Mouse (Mus musculus): ENCODE data around the gene Gtpbp3. TPM values are rescaled to one million over a fixed set of nuclear protein-coding genes. Genes with fewer than 3 reads are reported as not detected.
"Not testable (repeated sequence)": the region's sequence is repeated elsewhere in the genome, so short reads cannot be mapped to it uniquely, and the experiment has no call there.

Gtpbp3 gene
- polyA plus RNA-seq, 1 experiment from 2014 or later, result 4.8 TPM

DNA sequence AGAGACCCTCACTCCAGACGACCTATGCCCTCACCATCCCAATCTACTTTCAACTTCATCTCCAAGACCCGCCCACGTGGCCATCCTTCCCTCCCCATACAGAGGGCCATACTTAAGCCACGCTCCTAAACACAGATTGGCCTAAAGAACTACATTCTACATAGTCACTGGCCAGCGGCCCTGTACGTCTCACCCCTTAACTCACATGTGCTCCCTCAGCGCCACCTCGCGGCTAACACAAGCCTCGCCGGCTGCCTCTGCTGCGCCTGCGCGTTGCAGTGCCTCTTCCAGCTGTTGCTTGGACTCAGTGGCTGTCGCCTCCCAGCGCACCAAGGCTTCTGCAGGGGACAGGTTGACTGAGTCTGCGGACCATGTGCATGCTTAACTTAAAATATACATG lies 33.7 kb downstream of the Gtpbp3 start:
- Histone ChIP-seq H3K4me2 (ENCODE audit: low read depth, low read length) (no peak overlapping the region), H3K4me3 (ENCODE audit: low read depth, low read length) (no peak overlapping the region)

DNA sequence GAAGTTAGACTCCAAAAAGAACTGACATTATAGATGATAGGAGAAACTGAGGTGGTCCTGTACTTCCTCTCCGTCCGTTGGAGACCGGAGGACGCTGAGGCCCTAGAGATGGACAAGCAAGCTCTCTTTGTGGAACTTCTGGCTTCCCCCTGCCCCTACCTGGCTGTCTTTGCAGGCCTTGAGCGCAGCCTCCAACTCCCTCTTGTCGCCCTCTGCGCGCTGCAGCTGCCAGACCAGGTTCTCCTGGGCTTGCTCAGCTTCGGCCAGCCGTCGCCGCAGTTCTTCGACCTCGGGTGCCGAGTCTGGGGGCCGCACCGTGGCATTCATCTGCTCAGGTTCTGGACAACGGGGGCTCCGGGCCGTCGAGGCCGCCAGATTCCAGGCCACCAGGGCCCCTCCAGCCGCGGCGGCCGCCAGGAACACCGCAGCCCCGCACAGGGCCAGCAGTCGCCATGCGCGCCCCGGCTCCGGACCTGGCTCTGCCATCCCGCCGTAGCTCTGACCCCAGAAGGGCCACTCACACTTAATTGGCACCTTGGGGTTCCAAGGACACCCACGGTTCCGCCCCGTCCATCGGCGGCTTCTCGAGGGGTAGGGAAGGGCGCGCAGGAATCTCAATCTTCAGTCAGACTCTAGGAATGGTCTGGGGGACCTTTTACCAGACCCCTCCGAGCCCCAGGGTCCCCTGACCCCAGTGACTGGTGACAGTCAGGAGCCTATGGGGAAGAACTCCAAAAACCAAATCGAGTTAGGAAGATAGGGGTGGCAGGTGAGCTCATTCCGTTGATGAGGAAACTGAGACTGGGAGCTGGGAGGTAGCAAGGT lies 37.5 kb downstream of the Gtpbp3 start, which contains the start of gene Ccdc194:
Gene Ccdc194 (minus strand): TSS at position 486 of the 825 bp plus-strand sequence.
- H3K9ac ChIP-seq (replicated peaks; ENCODE audit: low read length), result peak within 1 kb of the TSS; percentile 0; the same call in 1 of the 2 replicates
- DNase-seq (ENCODE audit: low spot score) (no peak), ATAC-seq (replicated peaks; ENCODE audit: insufficient number of reproducible peaks, low FRiP score, low TSS enrichment, low read depth) (no peak)
- H3K9me3 ChIP-seq (replicated peaks; ENCODE audit: control insufficient read depth, low read length), result no peaks in the 10 kb centered on the region
- no peaks in the 10 kb centered on the region for H3K36me3 ChIP-seq (replicated peaks; ENCODE audit: control insufficient read depth, insufficient read depth, low read depth, low read length)
- WGBS, result 6% methylated on average over 46 of the region's 46 CpGs
- H3K4me3 ChIP-seq (ENCODE audit: low read depth, low read length), result no peak within 1 kb of the TSS
- peaks cover 21% of the 10 kb centered on the region for H3K27me3 ChIP-seq (ENCODE audit: control insufficient read depth, insufficient read depth, low read length)
- H3K27ac ChIP-seq (replicated peaks; ENCODE audit: low read depth, low read length), result no peak within 1 kb of the TSS
- H3K4me2 ChIP-seq (ENCODE audit: low read depth, low read length), result peak within 1 kb of the TSS; percentile 11; the same call in 1 of the 2 replicates
- no peaks in the 10 kb centered on the region for H3K4me1 ChIP-seq (ENCODE audit: control insufficient read depth, insufficient read depth, low read length)

More for the DNA sequence above, 33.7 kb downstream of the Gtpbp3 start:
- Histone ChIP-seq H3K4me1 (ENCODE audit: control insufficient read depth, insufficient read depth, low read length) (no peaks in the 10 kb centered on the region), H3K27me3 (ENCODE audit: control insufficient read depth, insufficient read depth, low read length) (peaks cover 17% of the 10 kb centered on the region), H3K9me3 (replicated peaks; ENCODE audit: control insufficient read depth, low read length) (no peaks in the 10 kb centered on the region), H3K36me3 (replicated peaks; ENCODE audit: control insufficient read depth, insufficient read depth, low read depth, low read length) (no peaks in the 10 kb centered on the region), H3K27ac (replicated peaks; ENCODE audit: low read depth, low read length) (no peak overlapping the region), H3K9ac (replicated peaks; ENCODE audit: low read length) (no peak overlapping the region)
- DNase-seq (ENCODE audit: low spot score), result peak; percentile 94
- 2% methylated on average over 17 of the region's 17 CpGs for WGBS
- ATAC-seq (replicated peaks; ENCODE audit: insufficient number of reproducible peaks, low FRiP score, low TSS enrichment, low read depth), result peak; percentile 71

GRCm38 (mm10) chr8:71526272-71526671 lies 38.4 kb downstream of the Gtpbp3 start:
- Histone ChIP-seq H3K36me3 (replicated peaks; ENCODE audit: control insufficient read depth, insufficient read depth, low read depth, low read length) (no peaks in the 10 kb centered on the region), H3K9me3 (replicated peaks; ENCODE audit: control insufficient read depth, low read length) (no peaks in the 10 kb centered on the region), H3K27me3 (ENCODE audit: control insufficient read depth, insufficient read depth, low read length) (peaks cover 21% of the 10 kb centered on the region), H3K4me1 (ENCODE audit: control insufficient read depth, insufficient read depth, low read length) (no peaks in the 10 kb centered on the region), H3K4me3 (ENCODE audit: low read depth, low read length) (no peak overlapping the region), H3K9ac (replicated peaks; ENCODE audit: low read length) (no peak overlapping the region), H3K27ac (replicated peaks; ENCODE audit: low read depth, low read length) (no peak overlapping the region), H3K4me2 (ENCODE audit: low read depth, low read length) (no peak overlapping the region)
- 6% methylated on average over 6 of the region's 6 CpGs for WGBS
- ATAC-seq (replicated peaks; ENCODE audit: insufficient number of reproducible peaks, low FRiP score, low TSS enrichment, low read depth) (no peak), DNase-seq (ENCODE audit: low spot score) (peak; percentile 35)

- ATAC-seq (replicated peaks; ENCODE audit: insufficient number of reproducible peaks, low FRiP score, low TSS enrichment, low read depth), result no peak
- DNase-seq (ENCODE audit: low spot score), result no peak
- no peak overlapping the region for H3K27ac ChIP-seq (replicated peaks; ENCODE audit: low read depth, low read length)
- 53% methylated on average over 3 of the region's 3 CpGs for WGBS
- H3K9me3 ChIP-seq (replicated peaks; ENCODE audit: control insufficient read depth, low read length), result no peaks in the 10 kb centered on the region
- H3K27me3 ChIP-seq (ENCODE audit: control insufficient read depth, insufficient read depth, low read length), result peaks cover 21% of the 10 kb centered on the region
- H3K4me1 ChIP-seq (ENCODE audit: control insufficient read depth, insufficient read depth, low read length), result no peaks in the 10 kb centered on the region
- H3K36me3 ChIP-seq (replicated peaks; ENCODE audit: control insufficient read depth, insufficient read depth, low read depth, low read length), result no peaks in the 10 kb centered on the region
- no peak overlapping the region for H3K4me2 ChIP-seq (ENCODE audit: low read depth, low read length)
- no peak overlapping the region for H3K4me3 ChIP-seq (ENCODE audit: low read depth, low read length)
- H3K9ac ChIP-seq (replicated peaks; ENCODE audit: low read length), result no peak overlapping the region
Observed at GRCm38 (mm10) chr8:71527162-71527870, 39.4 kb downstream of the Gtpbp3 start.

GRCm38 (mm10) chr8:71528362-71529073 lies 40.6 kb downstream of the Gtpbp3 start:
- no peak overlapping the region for H3K27ac ChIP-seq (replicated peaks; ENCODE audit: low read depth, low read length)
- no peak overlapping the region for H3K9ac ChIP-seq (replicated peaks; ENCODE audit: low read length)
- H3K9me3 ChIP-seq (replicated peaks; ENCODE audit: control insufficient read depth, low read length), result no peaks in the 10 kb centered on the region
- H3K36me3 ChIP-seq (replicated peaks; ENCODE audit: control insufficient read depth, insufficient read depth, low read depth, low read length), result no peaks in the 10 kb centered on the region
- 82% methylated on average over 11 of the region's 11 CpGs for WGBS
- no peak overlapping the region for H3K4me2 ChIP-seq (ENCODE audit: low read depth, low read length)
- no peak overlapping the region for H3K4me3 ChIP-seq (ENCODE audit: low read depth, low read length)
- H3K27me3 ChIP-seq (ENCODE audit: control insufficient read depth, insufficient read depth, low read length), result peaks cover 21% of the 10 kb centered on the region
- ATAC-seq (replicated peaks; ENCODE audit: insufficient number of reproducible peaks, low FRiP score, low TSS enrichment, low read depth), result 0 out of 2 replicates have a peak, but pooled peaks have one; percentile 31
- H3K4me1 ChIP-seq (ENCODE audit: control insufficient read depth, insufficient read depth, low read length), result no peaks in the 10 kb centered on the region
- no peak for DNase-seq (ENCODE audit: low spot score)

DNA sequence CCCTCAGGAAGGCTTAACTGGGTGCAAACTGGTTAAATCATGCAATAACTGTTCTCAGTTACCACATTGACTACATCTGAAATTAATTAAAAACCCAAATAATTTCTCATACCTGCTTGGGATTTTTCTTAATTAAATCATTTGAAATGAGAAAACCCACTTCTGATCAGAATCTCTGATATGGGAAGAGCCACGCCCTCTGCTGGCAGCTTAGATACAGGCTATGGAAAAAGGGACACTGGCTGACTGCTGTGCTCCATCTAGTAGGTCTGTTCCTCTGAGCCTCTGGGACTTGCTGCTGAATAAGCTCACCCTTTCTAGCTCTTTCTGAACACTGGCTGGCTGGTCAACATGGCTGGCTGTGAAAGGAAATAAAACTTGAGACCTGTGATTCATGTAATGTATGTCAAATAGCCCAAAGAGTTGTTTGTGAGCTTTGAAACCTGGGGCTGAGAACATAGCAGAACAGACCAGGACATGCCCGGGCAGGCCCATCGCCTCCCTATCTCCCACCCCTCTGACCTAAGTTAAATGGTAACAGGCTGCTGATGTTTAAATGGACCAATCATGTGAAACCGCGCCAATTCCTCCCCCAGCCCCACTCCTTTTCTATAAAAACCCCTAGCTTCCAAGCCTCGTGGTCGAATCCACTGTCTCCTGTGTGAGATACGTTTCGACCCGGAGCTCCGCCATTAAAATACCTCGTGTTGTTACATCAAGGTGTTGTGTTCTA lies 43.0 kb downstream of the Gtpbp3 start:
- 67% methylated on average over 5 of the region's 12 CpGs for WGBS
- H3K4me3 ChIP-seq (ENCODE audit: low read depth, low read length); H3K4me1 ChIP-seq (ENCODE audit: control insufficient read depth, insufficient read depth, low read length); ATAC-seq (replicated peaks; ENCODE audit: insufficient number of reproducible peaks, low FRiP score, low TSS enrichment, low read depth); H3K9ac ChIP-seq (replicated peaks; ENCODE audit: low read length); H3K27ac ChIP-seq (replicated peaks; ENCODE audit: low read depth, low read length); H3K36me3 ChIP-seq (replicated peaks; ENCODE audit: control insufficient read depth, insufficient read depth, low read depth, low read length); H3K9me3 ChIP-seq (replicated peaks; ENCODE audit: control insufficient read depth, low read length); H3K4me2 ChIP-seq (ENCODE audit: low read depth, low read length); DNase-seq (ENCODE audit: low spot score): not testable (repeated sequence)
- peaks cover 11% of the 10 kb centered on the region for H3K27me3 ChIP-seq (ENCODE audit: control insufficient read depth, insufficient read depth, low read length)

- H3K4me2 ChIP-seq (ENCODE audit: low read depth, low read length), result no peak overlapping the region
- H3K27me3 ChIP-seq (ENCODE audit: control insufficient read depth, insufficient read depth, low read length), result no peaks in the 10 kb centered on the region
- H3K27ac ChIP-seq (replicated peaks; ENCODE audit: low read depth, low read length), result no peak overlapping the region
- ATAC-seq (replicated peaks; ENCODE audit: insufficient number of reproducible peaks, low FRiP score, low TSS enrichment, low read depth) (no peak), DNase-seq (ENCODE audit: low spot score) (no peak)
- H3K4me3 ChIP-seq (ENCODE audit: low read depth, low read length), result no peak overlapping the region
- H3K9ac ChIP-seq (replicated peaks; ENCODE audit: low read length), result no peak overlapping the region
- H3K4me1 ChIP-seq (ENCODE audit: control insufficient read depth, insufficient read depth, low read length), result no peaks in the 10 kb centered on the region
- H3K9me3 ChIP-seq (replicated peaks; ENCODE audit: control insufficient read depth, low read length), result no peaks in the 10 kb centered on the region
- 30% methylated on average over 3 of the region's 3 CpGs for WGBS
- H3K36me3 ChIP-seq (replicated peaks; ENCODE audit: control insufficient read depth, insufficient read depth, low read depth, low read length), result no peaks in the 10 kb centered on the region
Observed at GRCm38 (mm10) chr8:71534263-71534810, 46.4 kb downstream of the Gtpbp3 start.

Measured in embryonic facial prominence, embryonic 11.5 days (tissue).